Mouse (Mus musculus) mature B cell (primary cell): ENCODE results near the gene Lhfpl4.

Experiments used
- in situ Hi-C: fragments of 300-500 bp; cut with MboI; formaldehyde crosslinking; loops from 2 replicates; pipeline ENCODE4 v1.14.3; 2019

Lhfpl4 gene

GRCm38 (mm10) chr6:113194841-113195595 lies at the start of gene Lhfpl4:
TSS of gene Lhfpl4 (minus strand) at chr6:113195384.
- in situ Hi-C loops, result no loop called here

DNA sequence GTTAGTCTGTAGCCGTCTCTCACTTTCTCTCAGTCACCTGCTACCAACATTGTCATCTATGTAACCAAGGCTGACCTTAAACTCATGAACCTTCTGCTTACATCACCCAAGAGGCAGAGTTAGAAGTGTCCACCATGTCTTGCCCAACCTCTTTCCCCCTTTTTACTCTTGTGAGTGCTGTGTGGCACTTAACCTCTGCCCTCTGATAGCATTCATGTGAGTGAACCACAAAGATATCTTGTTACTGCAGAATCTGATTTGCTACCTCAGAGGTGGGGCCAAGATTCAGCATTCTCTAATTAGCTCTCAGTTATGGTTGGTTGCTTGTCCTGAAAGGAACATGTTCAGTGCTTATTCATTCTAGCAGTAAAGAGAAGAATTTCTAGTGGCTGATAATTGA lies 47.6 kb upstream of the Lhfpl4 start:
- in situ Hi-C loops, result no loop called here

GRCm38 (mm10) chr6:113238442-113238841 lies 43.3 kb upstream of the Lhfpl4 start:
- in situ Hi-C loops, result no loop called here

DNA sequence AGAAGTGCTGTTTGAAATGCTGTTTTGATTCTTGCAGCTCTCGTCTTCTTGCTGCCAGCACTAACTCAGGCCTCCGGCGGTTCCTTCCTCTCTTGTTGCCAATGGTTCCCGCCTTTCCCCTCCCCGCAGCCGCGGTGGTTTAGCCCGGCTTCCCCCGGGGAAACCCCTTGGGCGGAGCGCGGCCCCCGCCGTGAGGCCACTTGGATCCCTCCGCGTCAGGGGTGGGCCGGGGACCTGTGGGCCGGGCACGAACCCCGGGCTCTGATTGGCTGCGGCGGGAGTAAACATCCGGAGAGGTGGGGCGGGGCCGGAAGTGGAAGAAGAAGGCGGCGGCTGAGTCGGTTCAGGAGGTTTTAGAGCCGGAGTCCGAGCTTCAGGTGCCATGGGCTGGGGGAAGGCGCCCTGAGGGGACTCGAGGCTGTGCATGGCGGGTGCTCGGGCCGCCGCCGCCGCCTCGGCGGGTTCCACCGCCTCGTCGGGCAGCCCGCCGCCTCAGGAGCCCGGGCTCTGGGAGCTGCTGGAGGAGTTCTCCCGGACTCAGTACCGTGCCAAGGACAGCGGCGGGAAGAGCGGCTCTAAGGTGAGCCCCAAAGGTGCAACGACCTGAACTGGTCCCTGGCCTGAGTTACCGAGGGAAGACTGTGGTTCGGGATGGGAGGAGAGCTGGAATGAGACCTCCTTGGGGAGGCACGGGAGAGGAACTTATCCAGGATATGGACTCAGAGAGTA lies 42.5 kb upstream of the Lhfpl4 start, which contains the start of gene Mtmr14:
Gene Mtmr14, plus strand, starts transcription at position 302 of the 729 bp plus-strand sequence.
- in situ Hi-C loops, result no loop called here

DNA sequence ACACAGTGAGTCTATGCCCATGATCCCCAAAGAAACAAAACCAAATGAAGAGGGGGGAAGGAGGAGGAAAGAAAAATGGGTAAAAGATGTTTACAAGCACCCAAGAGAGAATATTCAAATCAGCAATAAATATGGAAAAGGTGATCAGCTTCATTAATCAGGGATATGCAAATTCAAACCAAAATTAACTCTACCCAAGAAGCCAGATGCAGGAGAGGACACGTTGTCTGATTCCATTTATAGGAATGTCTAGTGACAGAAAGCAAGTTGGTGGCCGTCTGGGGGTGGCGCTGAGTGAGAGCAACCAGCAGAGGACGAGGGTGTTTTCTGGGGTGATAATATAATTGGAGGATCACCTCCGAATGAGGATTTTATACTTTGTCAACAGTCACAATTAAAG lies 40.0 kb upstream of the Lhfpl4 start:
- in situ Hi-C loops, result no loop called here

GRCm38 (mm10) chr6:113226705-113227104 lies 31.5 kb upstream of the Lhfpl4 start:
- in situ Hi-C loops, result no loop called here

DNA sequence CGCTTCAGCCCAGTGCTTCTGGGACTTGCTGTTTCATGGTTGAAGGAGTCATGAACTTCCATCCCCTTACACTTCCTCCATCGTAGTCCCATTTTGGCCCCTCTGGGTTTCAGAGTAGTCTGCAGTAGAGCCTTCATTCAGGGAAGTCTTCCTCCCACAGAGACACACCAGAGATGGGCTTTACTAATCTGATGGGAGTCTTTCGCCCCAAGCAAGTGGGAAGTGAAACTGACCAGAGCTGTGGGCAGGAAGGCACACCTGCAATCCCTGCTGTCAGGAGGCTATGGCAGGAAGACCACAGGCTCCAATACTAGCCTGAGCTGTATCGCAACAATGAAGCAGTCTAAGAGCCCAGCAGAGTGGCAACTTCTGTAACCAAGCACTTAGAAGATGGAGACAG lies 30.6 kb upstream of the Lhfpl4 start:
- in situ Hi-C loops, result no loop called here

DNA sequence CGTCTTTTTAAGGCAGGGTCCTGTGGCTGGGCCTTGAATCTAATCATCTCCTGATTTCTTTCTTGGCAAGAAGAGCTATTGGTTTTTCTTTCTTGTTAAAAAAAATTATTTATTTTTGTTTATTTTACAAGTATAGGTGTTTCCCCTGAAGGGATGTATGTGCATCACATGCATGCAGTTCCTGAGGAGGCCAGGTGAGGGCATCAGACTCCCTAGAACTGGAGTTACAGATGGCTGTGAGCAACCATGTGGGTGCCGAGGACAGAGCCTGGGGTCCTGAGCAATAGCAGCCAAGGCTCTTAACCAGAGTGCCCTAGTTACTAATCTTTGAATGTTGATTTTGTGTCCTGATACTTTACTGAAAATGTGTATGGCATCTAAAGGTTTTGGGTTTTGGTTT lies 21.1 kb upstream of the Lhfpl4 start:
- in situ Hi-C loops, result no loop called here

- in situ Hi-C loops, result no loop called here
Measured at GRCm38 (mm10) chr6:113195596-113195992, 410 bp upstream of the Lhfpl4 start.

- in situ Hi-C loops, result no loop called here
Measured at GRCm38 (mm10) chr6:113194517-113194840, 705 bp downstream of the Lhfpl4 start.

DNA sequence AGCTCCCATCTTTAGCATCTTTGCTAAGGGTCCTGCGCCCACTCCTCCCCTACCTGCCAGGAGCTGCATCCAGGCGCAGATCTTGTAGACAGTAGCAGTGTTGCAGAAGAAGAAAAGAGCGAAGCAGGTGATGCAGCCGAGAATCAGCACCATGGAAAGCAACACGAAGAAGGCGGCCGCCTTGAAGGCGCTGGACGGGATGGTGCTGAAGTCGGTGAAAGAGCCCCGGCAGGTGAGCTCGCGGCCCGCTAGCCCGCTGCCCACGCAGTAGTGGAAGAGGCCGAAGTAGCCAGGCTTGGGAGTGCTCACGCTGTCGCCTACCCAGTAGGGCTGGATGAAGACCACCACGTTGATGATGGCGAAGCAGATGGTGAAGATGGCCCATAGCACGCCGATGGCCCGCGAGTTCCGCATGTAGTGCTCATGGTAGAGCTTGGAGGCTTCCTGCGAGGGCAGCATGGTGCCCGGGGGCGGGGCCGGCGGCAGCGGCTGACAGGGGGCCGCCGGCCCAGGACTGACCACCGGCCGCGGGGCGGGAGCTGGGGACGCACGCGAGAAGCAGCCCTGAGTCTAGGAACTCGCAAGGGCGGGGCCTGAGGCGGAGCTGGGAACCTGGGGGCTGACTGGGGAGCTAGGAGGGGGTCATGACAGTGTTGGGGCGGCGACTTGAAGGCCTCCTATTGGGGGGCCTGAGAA lies 1.3 kb downstream of the Lhfpl4 start:
- in situ Hi-C loops, result no loop called here

- in situ Hi-C loops, result no loop called here
Measured at GRCm38 (mm10) chr6:113184866-113185525, 10.2 kb downstream of the Lhfpl4 start.

DNA sequence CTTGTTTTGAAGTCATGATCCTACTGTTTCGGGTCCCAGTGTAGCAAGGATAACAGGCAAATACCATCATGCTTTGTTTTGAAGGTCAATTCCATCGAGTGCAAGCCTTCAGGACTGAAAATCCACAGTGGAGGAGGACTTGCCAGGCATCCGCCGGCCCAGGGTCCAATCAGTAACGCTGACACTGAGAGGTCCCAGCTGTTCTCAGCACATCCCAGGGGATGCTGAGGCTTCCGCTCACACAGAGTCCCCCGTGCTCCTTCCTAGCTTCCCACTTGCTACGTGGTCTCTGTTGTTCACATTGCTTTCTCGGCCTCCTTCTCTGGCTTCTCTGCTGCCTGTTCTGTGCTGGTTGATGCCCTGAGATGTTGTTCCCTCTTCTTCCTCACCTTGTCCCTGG lies 11.0 kb downstream of the Lhfpl4 start:
- in situ Hi-C loops, result no loop called here

GRCm38 (mm10) chr6:113179195-113179733 lies 15.9 kb downstream of the Lhfpl4 start:
- in situ Hi-C loops, result no loop called here

- in situ Hi-C loops, result no loop called here
Measured at GRCm38 (mm10) chr6:113178286-113179194, 16.6 kb downstream of the Lhfpl4 start.

DNA sequence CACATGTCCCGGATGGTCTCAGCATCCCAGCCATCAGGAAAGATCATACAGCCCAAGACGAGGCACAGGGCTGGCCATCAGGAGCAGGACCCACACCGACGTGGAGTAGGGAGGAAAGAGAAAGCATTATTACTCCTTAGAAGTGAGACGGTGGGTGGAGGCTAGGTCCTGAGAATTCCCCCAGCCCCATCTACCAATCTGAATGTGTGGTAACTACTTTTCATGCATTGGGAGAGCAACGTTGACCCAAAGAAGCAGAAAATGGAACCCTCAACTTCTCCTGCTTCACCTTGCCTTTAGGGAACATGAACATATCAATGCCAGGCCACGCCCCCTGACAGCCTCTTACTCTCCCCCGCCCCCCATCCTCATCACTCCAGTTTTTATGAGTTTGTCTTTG lies 18.6 kb downstream of the Lhfpl4 start:
- in situ Hi-C loops, result no loop called here

GRCm38 (mm10) chr6:113175469-113175868 lies 19.7 kb downstream of the Lhfpl4 start:
- in situ Hi-C loops, result no loop called here

GRCm38 (mm10) chr6:113172568-113172967 lies 22.6 kb downstream of the Lhfpl4 start:
- in situ Hi-C loops, result no loop called here

DNA sequence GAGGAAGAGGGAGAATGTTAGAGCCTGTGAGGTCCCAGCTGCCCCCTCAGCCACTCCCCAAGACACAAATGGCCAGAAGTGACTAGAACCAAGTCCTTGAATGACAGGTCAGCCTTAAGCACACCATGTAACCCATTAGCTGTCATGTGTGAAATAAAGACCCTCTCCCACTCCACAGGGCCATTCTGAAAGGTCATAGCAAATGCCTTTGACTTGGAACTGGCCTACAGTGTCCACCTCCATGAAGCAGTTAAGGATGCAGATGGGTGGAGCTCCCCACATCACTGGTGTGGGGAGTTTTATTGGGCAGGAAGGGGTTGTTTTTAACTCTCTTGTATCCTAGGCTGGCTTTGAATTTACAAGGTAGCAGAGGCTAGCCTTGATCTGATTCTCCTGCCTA lies 23.2 kb downstream of the Lhfpl4 start:
- in situ Hi-C loops, result no loop called here

DNA sequence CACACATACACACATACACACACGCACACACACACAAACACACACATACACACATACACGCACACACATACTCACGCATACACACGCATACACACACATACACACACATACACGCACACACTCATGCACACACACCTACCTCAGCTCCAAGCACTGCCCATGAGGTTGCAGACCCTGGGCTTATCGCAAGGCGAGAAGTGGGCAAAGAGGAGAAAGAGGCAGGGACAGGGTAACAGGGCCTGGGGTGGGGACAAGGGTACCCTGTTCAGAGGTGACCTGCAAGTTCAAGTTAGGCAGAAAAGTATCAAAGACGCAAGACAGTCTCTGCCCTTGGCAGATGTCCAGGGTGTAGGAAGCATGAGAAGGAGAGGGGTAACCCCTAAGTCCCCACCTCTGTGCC lies 24.5 kb downstream of the Lhfpl4 start:
- in situ Hi-C loops, result no loop called here

DNA sequence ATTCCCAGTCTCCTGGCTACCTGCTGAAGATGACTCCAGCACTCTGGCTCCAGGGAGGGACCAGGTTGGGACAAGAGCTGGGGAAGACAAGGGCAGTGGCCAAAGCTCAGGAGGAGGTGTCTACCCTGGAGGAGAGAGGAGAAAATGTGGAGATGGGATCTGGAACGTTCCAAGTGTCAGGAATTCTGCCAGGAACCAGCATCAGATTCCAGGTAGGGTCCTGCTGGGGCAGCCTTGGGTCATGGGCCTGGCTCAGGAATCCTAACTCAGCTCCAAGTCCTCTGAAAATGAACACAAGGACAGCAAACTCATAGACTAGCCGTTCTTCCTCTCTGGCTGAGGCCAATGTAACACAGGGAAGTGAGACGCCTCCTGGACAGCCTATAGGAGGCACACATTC lies 25.3 kb downstream of the Lhfpl4 start:
- in situ Hi-C loops, result no loop called here
